Mouse (Mus musculus) small intestine, adult 2 months (tissue): Measurements from ENCODE around the gene Sv2a. TPM values are rescaled to one million over a fixed set of nuclear protein-coding genes. Genes with fewer than 3 reads are reported as not detected.
A peak's percentile ranks its signal among the peaks of the same experiment; 100 is the strongest.

Experiments used
- H3K27ac ChIP-seq: fragments of 200-500 bp; 2 replicates; pipeline ENCODE4 v1.5.1; 2012; ENCODE audit warnings: low read depth, low read length, control low read depth, inconsistent platforms; ENCODE audit not compliant: insufficient read depth
- H3K27me3 ChIP-seq: fragments of 200-500 bp; 2 replicates; pipeline ENCODE4 v1.6.1; 2012; ENCODE audit warnings: mild to moderate bottlenecking, moderate library complexity, low read length, inconsistent platforms; ENCODE audit not compliant: control insufficient read depth, insufficient read depth
- H3K36me3 ChIP-seq: fragments of 200-500 bp; 2 replicates; pipeline ENCODE4 v1.6.1; 2012; ENCODE audit warnings: mild to moderate bottlenecking, low read length, control low read depth, inconsistent platforms; ENCODE audit not compliant: control insufficient read depth, insufficient read depth
- H3K4me1 ChIP-seq: fragments of 200-500 bp; 2 replicates; pipeline ENCODE4 v1.6.1; 2012; ENCODE audit warnings: low read length, inconsistent platforms, mixed read lengths; ENCODE audit not compliant: control insufficient read depth, insufficient read depth, insufficient read length
- H3K4me3 ChIP-seq: fragments of 200-500 bp; 2 replicates; pipeline ENCODE4 v1.5.1; 2012; ENCODE audit warnings: low read depth, mild to moderate bottlenecking, control low read depth, inconsistent platforms, low read length, moderate library complexity
- CTCF ChIP-seq: fragments of 200-500 bp; IDR thresholded peaks from 2 replicates; pipeline ENCODE4 v1.5.1; 2012; ENCODE audit warnings: low read depth, mild to moderate bottlenecking, control low read depth, inconsistent platforms, low read length, moderate library complexity, mixed read lengths; ENCODE audit not compliant: insufficient replicate concordance, insufficient read length; ENCODE audit errors: extremely low read depth
- POLR2A ChIP-seq: fragments of 200-500 bp; IDR thresholded peaks from 2 replicates; pipeline ENCODE4 v1.6.1; 2012; ENCODE audit warnings: low read depth, mild to moderate bottlenecking, control low read depth, inconsistent platforms, low read length, moderate library complexity
- WGBS: fragments of 180-500 bp; shearing (Covaris S2); methylation state at CpG from one replicate; pipeline ENCODE4 v1.1.7; 2018; 5-methylcytosine and 5-hydroxymethylcytosine counted together
- polyA plus RNA-seq: library from polyadenylated mRNA; depleted of rRNA; stranded (reverse); fragments of >200 nt; gene quantifications from 2 replicates; pipeline ENCODE4 v1.2.3, GENCODE M21; 2012

Gene Sv2a
- polyA plus RNA-seq, 1 experiment: 1.4 TPM

DNA sequence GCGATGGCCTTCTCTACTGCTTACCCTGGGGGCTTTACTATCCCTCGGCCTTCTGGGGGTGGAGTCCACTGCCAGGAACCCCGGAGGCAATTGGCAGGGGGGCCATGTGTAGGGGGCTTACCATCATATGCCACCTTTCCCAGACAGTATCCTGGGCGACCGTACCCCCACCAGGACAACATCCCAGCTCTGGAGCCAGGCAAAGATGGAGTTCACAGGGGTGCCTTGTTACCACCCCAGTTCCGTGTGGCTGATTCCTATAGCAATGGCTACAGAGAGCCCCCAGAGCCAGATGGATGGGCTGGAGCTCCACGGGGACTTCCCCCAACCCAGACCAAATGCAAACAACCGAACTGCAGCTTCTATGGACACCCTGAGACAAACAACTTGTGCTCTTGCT lies 25.4 kb upstream of the Sv2a start:
- WGBS: 86% methylated on average over 8 of the region's 8 CpGs
- Histone ChIP-seq H3K27ac (no peak overlapping the region), H3K4me1 (peaks cover 8% of the 10 kb centered on the region; the same call in 1 of the 2 replicates), H3K36me3 (peaks cover 50% of the 10 kb centered on the region), H3K27me3 (no peaks in the 10 kb centered on the region), H3K4me3 (no peak overlapping the region)
- TF ChIP-seq CTCF: no peak
- TF ChIP-seq POLR2A: no peak

- no peak overlapping the region for H3K4me3 ChIP-seq
- 16% methylated on average over 4 of the region's 4 CpGs for WGBS
- TF ChIP-seq CTCF (no peak), POLR2A (no peak)
- H3K27me3 ChIP-seq: no peaks in the 10 kb centered on the region
- peak overlapping the region; percentile 100 for H3K27ac ChIP-seq
- peaks cover 10% of the 10 kb centered on the region for H3K36me3 ChIP-seq
- peaks cover 15% of the 10 kb centered on the region; the same call in 1 of the 2 replicates for H3K4me1 ChIP-seq
These were observed 21.1 kb upstream of the Sv2a start for GRCm38 (mm10) chr3:96159820-96160219.

DNA sequence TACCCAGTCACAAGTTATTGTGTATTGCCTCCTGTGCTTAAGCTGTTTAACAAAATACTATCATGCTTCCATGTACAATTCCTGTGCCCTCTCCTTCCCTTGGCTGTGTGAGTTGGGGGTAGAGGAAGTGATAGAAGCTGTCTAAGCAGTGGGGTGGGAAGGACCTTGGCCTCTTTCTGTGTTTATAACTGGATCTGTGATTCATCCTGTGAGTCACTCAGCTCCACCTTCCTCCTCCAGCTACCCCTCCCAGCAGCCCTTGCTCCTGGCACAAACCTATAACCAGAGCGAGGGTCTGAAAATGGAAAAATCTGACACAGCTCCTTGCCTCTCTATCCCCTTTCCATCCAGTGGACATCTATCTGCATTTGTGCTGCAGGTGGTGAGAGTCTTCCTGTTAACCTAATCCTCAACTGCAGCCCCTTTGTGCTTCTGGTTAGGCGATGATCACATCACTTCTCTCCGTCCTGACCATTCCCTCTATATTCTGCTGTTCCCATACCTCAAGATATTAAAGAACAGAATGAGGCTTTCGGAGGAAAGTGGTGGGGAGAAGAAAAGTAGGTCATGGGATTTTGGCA lies 20.6 kb upstream of the Sv2a start:
- peak overlapping the region; percentile 100 for H3K27ac ChIP-seq
- H3K27me3 ChIP-seq: no peaks in the 10 kb centered on the region
- no peak for TF ChIP-seq CTCF
- TF ChIP-seq POLR2A: no peak
- peak overlapping the region; percentile 34; the same call in 1 of the 2 replicates for H3K4me3 ChIP-seq
- H3K4me1 ChIP-seq: peaks cover 18% of the 10 kb centered on the region; the same call in 1 of the 2 replicates
- 10% methylated on average over 4 of the region's 4 CpGs for WGBS
- peaks cover 8% of the 10 kb centered on the region for H3K36me3 ChIP-seq

DNA sequence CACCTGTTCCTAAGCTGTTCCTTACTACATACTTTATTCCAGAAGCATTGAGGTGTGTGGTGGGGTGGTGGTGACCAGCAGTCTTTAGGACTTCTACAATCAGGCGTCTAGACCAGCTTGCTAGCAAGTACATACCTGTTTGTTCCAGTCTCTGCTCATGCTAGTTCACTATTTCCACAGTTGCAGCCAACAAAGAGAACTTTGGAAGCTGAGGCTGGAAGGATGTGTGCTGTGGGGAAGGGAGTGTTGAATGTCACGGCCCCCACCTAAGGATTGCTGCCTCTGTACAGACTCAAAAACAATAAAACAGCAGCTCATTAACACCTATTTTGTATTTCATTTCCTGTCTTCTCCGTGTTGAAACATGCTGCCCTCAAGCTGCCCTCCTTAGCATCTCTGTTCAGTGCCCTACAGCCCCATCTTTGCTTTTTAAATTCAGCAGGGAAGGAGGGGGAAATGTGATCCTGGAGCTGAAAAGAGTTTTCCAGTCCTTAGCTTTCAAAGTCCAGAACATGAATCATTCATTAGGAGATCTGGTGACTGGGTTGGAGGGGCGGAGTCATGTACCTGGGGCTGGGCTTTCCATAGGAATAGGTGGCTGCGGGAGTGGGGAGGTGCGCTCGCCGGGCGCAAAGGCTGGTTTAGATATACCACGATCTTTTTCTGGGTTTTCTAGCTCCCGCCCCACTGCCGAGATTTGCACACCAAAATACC lies 20.0 kb upstream of the Sv2a start:
- TF ChIP-seq POLR2A (peak; percentile 82), CTCF (no peak)
- Histone ChIP-seq H3K27ac (peak overlapping the region; percentile 100), H3K4me3 (peak overlapping the region; percentile 74), H3K27me3 (no peaks in the 10 kb centered on the region), H3K36me3 (peaks cover 1% of the 10 kb centered on the region; the same call in 1 of the 2 replicates), H3K4me1 (peaks cover 18% of the 10 kb centered on the region; the same call in 1 of the 2 replicates)
- WGBS: under 1% methylated on average over 12 of the region's 12 CpGs

- peaks cover 18% of the 10 kb centered on the region; the same call in 1 of the 2 replicates for H3K4me1 ChIP-seq
These were observed 18.8 kb upstream of the Sv2a start, which contains the start of gene Mtmr11 for GRCm38 (mm10) chr3:96161869-96162840. Mtmr11 (plus strand) TSS chr3:96162004.

GRCm38 (mm10) chr3:96163040-96163439 lies 17.9 kb upstream of the Sv2a start:
- H3K36me3 ChIP-seq: no peaks in the 10 kb centered on the region
- TF ChIP-seq CTCF (no peak), POLR2A (no peak)
- H3K27me3 ChIP-seq: no peaks in the 10 kb centered on the region
- peak overlapping the region; percentile 52 for H3K4me3 ChIP-seq
- WGBS: 90% methylated on average over 6 of the region's 6 CpGs
- peaks cover 18% of the 10 kb centered on the region; the same call in 1 of the 2 replicates for H3K4me1 ChIP-seq
- no peak overlapping the region for H3K27ac ChIP-seq

More at GRCm38 (mm10) chr3:96161869-96162840, 18.8 kb upstream of the Sv2a start, which contains the start of gene Mtmr11:
- H3K27me3 ChIP-seq: no peaks in the 10 kb centered on the region
- peak within 1 kb of the TSS; percentile 74 for H3K4me3 ChIP-seq
- peak within 1 kb of the TSS; percentile 100 for H3K27ac ChIP-seq
- WGBS: 8% methylated on average over 16 of the region's 16 CpGs
- H3K36me3 ChIP-seq: no peaks in the 10 kb centered on the region
- TF ChIP-seq CTCF: no peak
- no peak for TF ChIP-seq POLR2A
